Mouse (Mus musculus) layer of hippocampus, adult 9-11 months (tissue): ENCODE data around the gene Sycp1.
A peak's percentile ranks its signal among the peaks of the same experiment; 100 is the strongest.

Experiments
- DNase-seq: peaks from one replicate; pipeline ENCODE4 v3.0.0; 2022

Gene Sycp1

GRCm38 (mm10) chr3:102935451-102936354 lies at the start of gene Sycp1:
Gene Sycp1 (minus strand): TSS chr3:102936100.
- no peak for DNase-seq

DNA sequence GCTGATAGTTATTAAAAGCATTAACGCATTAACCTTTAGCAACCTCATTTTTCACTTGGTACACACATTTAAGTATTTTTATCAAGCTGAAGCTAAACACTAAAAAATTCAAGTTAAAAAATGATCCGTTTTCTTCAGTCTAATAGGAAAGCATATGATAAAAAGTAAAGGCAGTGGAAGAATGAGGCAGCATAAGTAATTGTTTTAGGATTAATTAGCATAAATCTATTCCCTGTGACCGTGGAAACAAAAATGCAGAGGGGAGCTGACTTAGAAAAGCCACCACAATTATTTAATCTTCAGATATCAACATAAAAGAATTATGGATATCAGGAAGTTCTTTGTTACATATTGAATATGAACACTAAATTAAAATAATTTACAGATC lies 44.4 kb upstream of the Sycp1 start:
- DNase-seq = no peak

DNA sequence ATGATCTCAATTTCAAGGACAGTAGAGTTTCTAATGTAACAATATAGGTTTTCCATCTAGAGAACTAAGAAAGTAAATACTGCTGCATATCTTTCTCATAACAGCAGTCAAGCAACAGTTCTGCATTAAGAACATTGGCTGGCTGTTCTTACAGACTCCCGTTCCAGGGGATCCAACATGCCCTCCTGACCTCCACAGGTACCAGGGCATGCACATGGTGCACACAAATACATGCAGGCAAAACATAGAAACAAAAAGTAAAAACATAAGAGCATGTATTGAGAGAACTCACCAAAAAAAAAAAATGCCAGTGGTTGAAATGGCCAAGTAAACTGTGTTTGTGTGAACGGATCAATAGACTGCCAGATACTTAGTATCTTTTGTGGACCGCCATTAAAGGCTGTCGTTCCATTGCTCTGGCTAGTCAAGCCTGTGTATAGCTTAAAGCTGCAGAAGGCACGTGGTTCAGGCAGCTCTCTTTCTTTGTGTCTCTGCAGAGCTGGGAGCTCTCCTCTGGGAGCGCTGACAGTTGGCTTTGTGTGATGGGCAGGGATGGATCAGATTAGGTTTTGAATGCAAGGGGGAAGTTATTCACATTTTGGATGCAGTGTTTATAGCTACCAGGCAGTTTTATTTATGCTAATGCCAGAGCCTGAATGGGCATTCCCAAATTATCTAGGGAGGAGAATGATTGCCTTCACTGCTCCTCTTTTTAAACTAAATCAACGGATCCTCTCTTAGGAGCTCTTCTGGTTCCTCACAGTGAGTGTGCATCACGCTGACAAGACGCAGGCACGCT lies 43.8 kb upstream of the Sycp1 start:
- DNase-seq = no peak

- no peak for DNase-seq
Observed at GRCm38 (mm10) chr3:102976906-102977305, 41.0 kb upstream of the Sycp1 start.

DNA sequence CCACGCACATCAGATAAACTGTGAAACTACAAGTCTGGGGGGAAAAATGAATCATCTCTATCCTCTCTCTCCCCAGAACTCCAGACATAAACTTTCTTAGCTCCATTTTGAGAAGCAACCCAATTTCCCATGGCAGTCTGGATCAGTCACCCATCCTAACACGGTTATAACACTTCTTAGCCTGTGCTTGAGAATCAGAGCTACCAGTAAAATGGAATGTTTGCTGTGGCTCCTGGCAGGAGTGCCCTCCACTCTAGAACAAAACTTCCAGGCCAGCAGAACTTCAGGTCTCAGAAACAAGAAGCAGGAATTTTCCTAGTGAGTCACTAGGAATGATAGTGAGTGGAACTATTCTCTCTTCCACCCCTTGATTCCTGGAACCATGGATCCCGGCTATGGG lies 34.6 kb upstream of the Sycp1 start:
- no peak for DNase-seq

DNA sequence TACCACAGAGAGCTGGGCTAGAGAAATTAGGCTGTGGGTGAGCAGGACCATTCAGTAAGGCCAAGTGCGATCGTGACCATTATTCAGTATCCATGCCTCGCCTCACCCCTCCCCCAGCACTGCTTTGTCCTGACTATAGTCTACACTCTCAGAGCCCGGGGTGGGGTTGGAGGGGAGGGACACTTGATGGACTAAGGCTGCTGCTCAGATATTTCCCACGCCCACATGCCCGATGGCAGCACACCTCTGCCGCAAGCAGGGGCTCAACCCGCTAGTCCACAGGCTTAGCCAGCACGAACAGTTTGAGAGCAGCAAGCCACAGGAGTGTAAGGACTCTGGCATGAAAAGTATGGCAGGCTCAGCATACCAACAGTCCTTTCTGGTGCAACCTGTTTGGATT lies 34.2 kb upstream of the Sycp1 start:
- no peak for DNase-seq

DNA sequence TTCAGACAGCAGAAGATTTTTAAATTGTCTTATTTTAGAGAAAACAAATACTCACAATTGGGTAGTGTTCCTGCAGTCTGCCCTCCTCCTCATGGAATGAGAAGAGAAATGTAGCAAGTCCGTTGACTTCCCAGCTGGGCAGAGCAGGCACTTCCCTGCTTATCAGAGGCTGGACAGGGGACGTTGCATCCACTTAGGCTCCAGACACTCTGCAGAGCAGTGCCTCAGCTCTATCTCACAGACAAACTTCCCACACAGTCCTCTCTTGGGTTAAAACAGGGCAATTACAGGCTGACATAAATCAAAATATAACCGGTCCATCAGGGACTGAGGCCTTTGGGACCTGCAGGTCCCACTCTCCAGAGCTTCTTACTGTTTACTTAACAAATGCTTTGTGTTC lies 28.1 kb upstream of the Sycp1 start, which contains the start of gene Nr1h5:
Nr1h5 (minus strand) TSS at position 101 of the 400 bp plus-strand sequence.
- no peak for DNase-seq

GRCm38 (mm10) chr3:102955596-102955995 lies 19.7 kb upstream of the Sycp1 start:
- DNase-seq = no peak

- DNase-seq = no peak
Observed at GRCm38 (mm10) chr3:102955143-102955542, 19.2 kb upstream of the Sycp1 start.

DNA sequence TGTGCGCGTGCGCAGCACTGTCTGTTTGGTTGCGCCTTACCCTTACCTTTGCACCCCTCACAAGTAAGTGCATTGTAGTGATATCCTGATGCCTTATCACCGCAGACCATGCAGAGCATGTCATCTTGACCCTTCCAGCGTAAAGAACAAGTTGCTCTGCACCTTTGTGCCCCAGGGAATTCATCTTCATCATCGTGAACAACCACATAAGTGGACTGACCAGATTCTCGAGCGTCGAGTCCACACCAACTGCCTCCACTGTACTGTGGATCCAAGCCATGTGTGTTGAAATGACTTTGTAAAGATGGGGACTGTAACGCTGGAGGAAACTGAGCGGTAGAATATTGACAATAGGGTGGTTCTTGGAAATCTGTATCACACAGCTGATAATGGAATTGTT lies 18.6 kb upstream of the Sycp1 start:
- DNase-seq = no peak

DNA sequence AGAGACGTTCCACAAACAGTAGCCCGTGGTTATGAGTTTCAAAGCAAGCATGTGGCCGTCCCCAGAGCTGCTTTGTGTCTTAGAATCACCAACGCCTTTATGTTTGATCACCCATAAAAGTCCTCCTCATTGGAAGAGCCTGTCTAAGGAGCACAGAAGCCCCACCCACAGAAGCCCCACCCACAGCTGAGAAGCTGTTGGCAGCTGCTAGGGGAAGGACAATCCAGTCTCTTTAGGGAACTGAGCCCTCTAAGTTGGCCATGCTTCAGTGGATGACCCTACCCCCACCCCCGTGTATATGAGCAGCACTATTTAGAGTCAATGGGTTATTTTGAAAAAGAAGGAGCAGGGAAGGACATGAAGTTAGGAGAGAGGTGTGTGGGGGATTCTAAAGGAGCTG lies 11.0 kb upstream of the Sycp1 start:
- no peak for DNase-seq

DNA sequence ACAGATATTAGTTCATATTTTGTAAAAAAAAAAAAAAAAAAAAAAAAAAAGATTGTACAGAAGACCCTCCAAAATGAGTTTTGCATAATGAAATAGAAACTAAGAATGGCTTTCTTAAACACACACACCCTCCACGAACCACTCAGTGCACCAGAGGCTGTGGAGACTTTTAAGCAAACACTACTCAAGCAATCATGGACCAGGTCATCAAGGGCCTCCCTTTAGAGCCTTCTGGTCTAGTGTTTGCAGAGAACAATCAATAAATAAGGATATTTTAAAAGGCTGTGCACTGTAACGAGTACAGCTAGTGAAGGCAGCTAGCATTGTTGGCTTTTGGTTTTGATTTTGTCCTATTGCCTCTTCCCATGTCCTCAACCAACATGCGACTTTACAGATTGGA lies 10.4 kb upstream of the Sycp1 start:
- DNase-seq = no peak

GRCm38 (mm10) chr3:102938100-102938499 lies 2.2 kb upstream of the Sycp1 start:
- no peak for DNase-seq

DNA sequence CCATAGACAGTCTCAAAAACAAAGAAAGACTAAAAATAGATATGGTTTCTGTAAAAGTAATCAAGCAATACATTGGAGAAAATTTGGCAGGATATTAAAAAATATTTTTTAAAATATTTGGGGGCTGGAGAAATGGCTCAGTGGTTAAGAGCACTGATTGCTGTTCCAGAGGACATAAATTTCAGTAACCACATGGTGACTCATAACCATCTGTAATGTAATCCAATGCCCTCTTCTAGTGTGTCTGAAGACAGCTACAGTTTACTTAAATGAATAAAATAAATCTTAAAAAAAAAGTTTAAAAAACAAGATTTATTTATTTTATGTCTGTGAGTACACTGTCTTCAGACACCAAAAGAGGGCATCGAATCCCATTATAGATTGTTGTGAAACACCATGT lies 36.8 kb downstream of the Sycp1 start:
- DNase-seq = no peak

- DNase-seq = no peak
Observed at GRCm38 (mm10) chr3:102880529-102880928, 55.4 kb downstream of the Sycp1 start.

DNA sequence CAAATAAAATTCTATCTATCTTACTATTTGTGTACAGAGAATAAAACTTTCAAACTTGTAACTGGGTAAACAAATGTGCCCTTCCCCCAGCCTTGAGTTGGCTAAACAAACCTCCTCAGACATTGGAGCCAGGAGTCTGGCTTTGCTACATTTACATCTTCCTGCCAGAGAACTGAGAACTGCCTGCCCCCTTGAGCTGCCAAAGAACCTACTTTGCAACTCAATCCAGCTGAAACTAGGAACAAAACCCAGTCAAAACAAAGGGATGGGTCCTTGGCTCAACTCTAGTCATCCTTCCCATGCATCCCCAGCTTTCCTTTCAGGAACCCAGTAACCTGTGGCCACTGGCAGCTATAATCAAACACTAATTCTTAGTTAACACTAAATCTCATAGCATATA lies 87.2 kb downstream of the Sycp1 start:
- no peak for DNase-seq

GRCm38 (mm10) chr3:102842386-102842785 lies 93.5 kb downstream of the Sycp1 start:
- DNase-seq = no peak

DNA sequence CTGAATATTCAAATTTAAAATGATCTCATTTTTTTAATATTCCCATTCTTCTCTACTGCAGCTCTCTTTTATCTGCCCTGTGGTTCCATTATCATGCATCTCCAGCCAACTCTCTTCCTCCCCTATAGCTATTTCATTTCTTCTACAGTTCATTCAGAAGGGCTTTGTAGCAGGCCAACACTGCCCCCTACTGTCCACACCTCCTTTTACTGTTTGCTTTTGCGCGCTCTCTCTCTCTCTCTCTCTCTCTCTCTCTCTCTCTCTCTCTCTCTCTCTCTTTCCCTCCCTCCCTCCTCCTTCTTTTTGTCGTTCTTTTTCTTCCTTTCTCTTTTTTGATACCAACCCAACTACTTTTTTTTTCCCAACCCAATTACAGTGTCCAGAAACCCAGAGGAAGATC lies 132.0 kb downstream of the Sycp1 start:
- DNase-seq = peak; percentile 46

DNA sequence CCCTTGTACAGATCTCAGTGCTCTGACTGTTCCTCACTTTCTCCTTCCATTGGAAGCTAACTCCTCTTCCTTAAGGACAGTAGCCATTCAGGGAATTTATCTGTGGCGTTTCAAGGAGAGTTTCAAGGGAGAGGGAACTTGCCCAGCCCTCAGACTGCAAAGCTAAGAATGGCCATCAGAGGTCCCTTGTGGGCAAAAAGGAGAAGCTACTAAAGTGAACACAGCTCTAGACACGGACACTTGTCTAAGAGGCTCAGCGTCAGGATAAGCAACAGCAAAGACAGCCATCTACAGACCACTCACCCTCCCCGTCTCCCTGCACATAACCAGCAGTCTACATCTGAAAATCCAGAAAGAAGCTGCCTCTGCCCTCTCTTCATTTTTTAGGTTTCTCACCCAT lies 148.5 kb downstream of the Sycp1 start:
- no peak for DNase-seq

GRCm38 (mm10) chr3:102782618-102783017 lies 153.3 kb downstream of the Sycp1 start, which contains the start of gene Tshb:
Gene Tshb (minus strand): TSS chr3:102782718.
- DNase-seq = no peak

DNA sequence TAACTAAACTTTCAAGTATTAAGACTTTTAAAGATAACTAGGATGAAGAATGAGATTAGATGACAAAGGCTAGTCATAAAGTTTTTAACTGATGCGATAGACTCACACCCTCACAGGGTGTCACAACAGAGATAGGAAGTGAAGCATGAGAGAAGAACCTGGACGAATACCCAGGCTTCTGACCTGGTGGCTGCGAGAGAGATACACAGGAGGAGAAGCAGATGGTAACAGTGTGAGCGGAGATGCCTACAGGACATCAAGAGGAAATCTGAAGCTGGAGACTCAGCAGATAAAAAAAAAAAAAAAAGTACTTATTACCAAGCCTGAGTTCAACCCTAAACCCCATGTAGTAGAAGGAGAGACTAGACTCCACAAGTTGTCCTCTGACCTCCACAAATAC lies 162.9 kb downstream of the Sycp1 start:
- no peak for DNase-seq
